Mouse (Mus musculus): ENCODE measurements around the gene Mvb12a.

Mvb12a gene

GRCm38 (mm10) chr8:71566501-71566900 is 23.8 kb downstream of the Mvb12a start, which contains the start of gene Nxnl1:
Nxnl1 (minus strand) TSS chr8:71566601.
- no peak for DNase-seq (ENCODE audit: low spot score)

GRCm38 (mm10) chr8:71567587-71567986 is 24.9 kb downstream of the Mvb12a start:
- DNase-seq (ENCODE audit: low spot score), result no peak

GRCm38 (mm10) chr8:71568387-71568937 is 25.7 kb downstream of the Mvb12a start, which contains the start of gene Slc27a1:
Slc27a1 (plus strand) TSS chr8:71568882.
- DNase-seq (ENCODE audit: low spot score), result no peak

GRCm38 (mm10) chr8:71568941-71569340 is 26.2 kb downstream of the Mvb12a start:
- DNase-seq (ENCODE audit: low spot score), result no peak

- peak; percentile 95 for DNase-seq (ENCODE audit: low spot score)
Measured at GRCm38 (mm10) chr8:71569366-71570290, 26.9 kb downstream of the Mvb12a start.

- DNase-seq (ENCODE audit: low spot score), result peak; percentile 97
Measured at GRCm38 (mm10) chr8:71570291-71570954, 27.7 kb downstream of the Mvb12a start.

GRCm38 (mm10) chr8:71572077-71572476 is 29.4 kb downstream of the Mvb12a start:
- no peak for DNase-seq (ENCODE audit: low spot score)

- DNase-seq (ENCODE audit: low spot score), result peak; percentile 86
Measured at GRCm38 (mm10) chr8:71572847-71573633, 30.3 kb downstream of the Mvb12a start.

- no peak for DNase-seq (ENCODE audit: low spot score)
Measured at GRCm38 (mm10) chr8:71574426-71574825, 31.7 kb downstream of the Mvb12a start.

GRCm38 (mm10) chr8:71575020-71575419 is 32.3 kb downstream of the Mvb12a start:
- no peak for DNase-seq (ENCODE audit: low spot score)

GRCm38 (mm10) chr8:71577856-71578387 is 35.2 kb downstream of the Mvb12a start:
- DNase-seq (ENCODE audit: low spot score), result no peak

- no peak for DNase-seq (ENCODE audit: low spot score)
Measured at GRCm38 (mm10) chr8:71579009-71579408, 36.3 kb downstream of the Mvb12a start.

GRCm38 (mm10) chr8:71579476-71579875 is 36.8 kb downstream of the Mvb12a start:
- DNase-seq (ENCODE audit: low spot score), result no peak

GRCm38 (mm10) chr8:71580201-71580600 is 37.5 kb downstream of the Mvb12a start:
- no peak for DNase-seq (ENCODE audit: low spot score)

GRCm38 (mm10) chr8:71586891-71587290 is 44.2 kb downstream of the Mvb12a start:
- DNase-seq (ENCODE audit: low spot score), result no peak

- no peak for DNase-seq (ENCODE audit: low spot score)
Measured at GRCm38 (mm10) chr8:71588762-71589161, 46.0 kb downstream of the Mvb12a start.

- no peak for DNase-seq (ENCODE audit: low spot score)
Measured at GRCm38 (mm10) chr8:71591017-71591416, 48.3 kb downstream of the Mvb12a start.

GRCm38 (mm10) chr8:71591471-71592373 is 49.0 kb downstream of the Mvb12a start, which contains the start of gene Pgls:
Pgls (plus strand) TSS chr8:71592176.
- peak; percentile 94 for DNase-seq (ENCODE audit: low spot score)

- peak; percentile 90 for DNase-seq (ENCODE audit: low spot score)
Measured at GRCm38 (mm10) chr8:71592374-71593170, 49.9 kb downstream of the Mvb12a start.
